Mouse (Mus musculus) spleen, adult 2 months (tissue): ENCODE measurements around the gene Plcd1.

Experiments used
- CTCF ChIP-seq: fragments of 200-500 bp; IDR thresholded peaks from 2 replicates; pipeline ENCODE4 v1.5.1; 2011; ENCODE audit warnings: mild to moderate bottlenecking, inconsistent platforms; ENCODE audit not compliant: insufficient read depth, insufficient read length, insufficient replicate concordance; ENCODE audit errors: extremely low read depth
- POLR2A ChIP-seq: fragments of 200-500 bp; IDR thresholded peaks from 2 replicates; pipeline ENCODE4 v1.6.1; 2011; ENCODE audit warnings: low read depth, low read length, inconsistent platforms

GRCm38 (mm10) chr9:119058245-119058644, 35.1 kb downstream of the Plcd1 start:
- TF ChIP-seq POLR2A: no peak
- no peak for TF ChIP-seq CTCF
